Mouse (Mus musculus): ENCODE data around the gene Rgs12.

GRCm38 (mm10) chr5:34999281-34999680, 50.0 kb downstream of the Rgs12 start:
- TF ChIP-seq CTCF (IDR thresholded peaks at IDR 0.05; ENCODE audit: control insufficient read depth, insufficient read depth, insufficient read length) (no peak), MAX (IDR thresholded peaks at IDR 0.05) (no peak), CEBPB (IDR thresholded peaks at IDR 0.05; ENCODE audit: low read depth) (no peak), MYOD1 (IDR thresholded peaks at IDR 0.05; ENCODE audit: control insufficient read depth, insufficient read length, low read depth) (no peak), FOSL1 (IDR thresholded peaks at IDR 0.05; ENCODE audit: insufficient read depth, low read length, poor library complexity, severe bottlenecking) (no peak), USF1 (IDR thresholded peaks at IDR 0.05; ENCODE audit: low read depth) (no peak)
